Mouse (Mus musculus) forebrain, embryonic 14.5 days (tissue): ENCODE data around the gene Hspa1b. TPM values are rescaled to one million over a fixed set of nuclear protein-coding genes. Genes with fewer than 3 reads are reported as not detected.
"Not testable (repeated sequence)": the region's sequence is repeated elsewhere in the genome, so short reads cannot be mapped to it uniquely, and the experiment has no call there.

ENCODE experiments used
- ATAC-seq: fragments of 200-750 bp; cut with Nextera tagmentation; 2 replicates; pipeline ENCODE4 v1.8.0; 2017; ENCODE audit warnings: mild to moderate bottlenecking, moderate library complexity
- DNase-seq: peaks from one replicate; pipeline ENCODE4 v3.0.0-alpha.2; 2015; ENCODE audit warnings: low spot score
- H3K27ac ChIP-seq: fragments of 300-500 bp; sonication (generic); 2 replicates; pipeline ENCODE4 v1.5.1; 2014; ENCODE audit warnings: low read depth, mild to moderate bottlenecking, control low read depth, low read length, moderate library complexity
- H3K27me3 ChIP-seq: fragments of 300-500 bp; sonication (generic); replicated peaks from 2 replicates; pipeline ENCODE4 v1.6.1; 2014; ENCODE audit warnings: low read length, control low read depth, mixed read lengths; ENCODE audit not compliant: control insufficient read depth, insufficient read depth
- H3K36me3 ChIP-seq: fragments of 300-500 bp; sonication (generic); 2 replicates; pipeline ENCODE4 v1.6.1; 2014; ENCODE audit warnings: low read length, control low read depth; ENCODE audit not compliant: control insufficient read depth, insufficient read depth
- H3K4me1 ChIP-seq: fragments of 300-500 bp; sonication (generic); 2 replicates; pipeline ENCODE4 v1.6.1; 2014; ENCODE audit warnings: antibody characterized with exemption, low read length, control low read depth; ENCODE audit not compliant: control insufficient read depth, insufficient read depth
- H3K4me2 ChIP-seq: fragments of 300-500 bp; sonication (generic); 2 replicates; pipeline ENCODE4 v1.6.1; 2014; ENCODE audit warnings: mild to moderate bottlenecking, control low read depth, low read length
- H3K4me3 ChIP-seq: fragments of 300-500 bp; sonication (generic); 2 replicates; pipeline ENCODE4 v1.5.1; 2014; ENCODE audit warnings: low read depth, low read length, control low read depth
- H3K9ac ChIP-seq: fragments of 300-500 bp; sonication (generic); 2 replicates; pipeline ENCODE4 v1.6.1; 2014; ENCODE audit warnings: mild to moderate bottlenecking, low read length, control low read depth, moderate library complexity
- H3K9me3 ChIP-seq: fragments of 300-500 bp; sonication (generic); replicated peaks from 2 replicates; pipeline ENCODE4 v1.6.1; 2016; ENCODE audit warnings: low read length, control low read depth, mixed read lengths; ENCODE audit not compliant: control insufficient read depth
- WGBS: fragments of 180-500 bp; shearing (Covaris S2); extraction: QIAGEN DNeasy Blood & Tissue Kit; methylation state at CpG from one replicate; pipeline ENCODE4 v1.1.7; 2014; 5-methylcytosine and 5-hydroxymethylcytosine counted together
- polyA plus RNA-seq: library from polyadenylated mRNA; unstranded; fragments of >200 nt; fragmentation: Nextera tagmentation; extraction: Ambion mirVana; gene quantifications from 2 replicates; pipeline ENCODE4 v1.2.1, GENCODE M21; 2014

Gene Hspa1b
- polyA plus RNA-seq, 1 experiment from 2014 or later: not detected

DNA sequence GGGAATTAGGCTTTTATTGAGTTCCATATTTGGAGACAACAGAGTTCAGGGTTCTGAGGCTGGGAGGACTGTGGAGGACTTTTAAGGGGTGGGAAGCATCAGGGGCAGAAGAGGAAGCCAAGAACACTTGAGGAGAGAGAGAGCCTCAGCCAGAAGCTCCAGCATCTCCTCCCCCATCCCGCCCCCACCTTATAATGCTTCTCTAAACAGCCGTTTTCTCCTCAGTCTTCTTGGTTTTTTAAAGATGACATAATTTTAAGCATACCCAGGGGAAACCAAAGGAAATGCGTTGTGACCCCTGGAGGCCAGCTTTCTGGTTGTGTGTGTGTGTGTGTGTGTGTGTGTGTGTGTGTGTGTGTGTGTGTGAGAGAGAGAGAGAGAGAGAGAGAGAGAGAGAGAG, 3.1 kb upstream of the Hspa1b start:
- WGBS: 52% methylated on average over 3 of the region's 3 CpGs
- Histone ChIP-seq H3K4me3 (no peak overlapping the region), H3K9me3 (no peaks in the 10 kb centered on the region), H3K36me3 (no peaks in the 10 kb centered on the region), H3K4me2 (no peak overlapping the region), H3K27me3 (no peaks in the 10 kb centered on the region), H3K9ac (no peak overlapping the region), H3K4me1 (no peaks in the 10 kb centered on the region; the same call in 1 of the 2 replicates), H3K27ac (no peak overlapping the region)
- ATAC-seq (no peak), DNase-seq (no peak)

DNA sequence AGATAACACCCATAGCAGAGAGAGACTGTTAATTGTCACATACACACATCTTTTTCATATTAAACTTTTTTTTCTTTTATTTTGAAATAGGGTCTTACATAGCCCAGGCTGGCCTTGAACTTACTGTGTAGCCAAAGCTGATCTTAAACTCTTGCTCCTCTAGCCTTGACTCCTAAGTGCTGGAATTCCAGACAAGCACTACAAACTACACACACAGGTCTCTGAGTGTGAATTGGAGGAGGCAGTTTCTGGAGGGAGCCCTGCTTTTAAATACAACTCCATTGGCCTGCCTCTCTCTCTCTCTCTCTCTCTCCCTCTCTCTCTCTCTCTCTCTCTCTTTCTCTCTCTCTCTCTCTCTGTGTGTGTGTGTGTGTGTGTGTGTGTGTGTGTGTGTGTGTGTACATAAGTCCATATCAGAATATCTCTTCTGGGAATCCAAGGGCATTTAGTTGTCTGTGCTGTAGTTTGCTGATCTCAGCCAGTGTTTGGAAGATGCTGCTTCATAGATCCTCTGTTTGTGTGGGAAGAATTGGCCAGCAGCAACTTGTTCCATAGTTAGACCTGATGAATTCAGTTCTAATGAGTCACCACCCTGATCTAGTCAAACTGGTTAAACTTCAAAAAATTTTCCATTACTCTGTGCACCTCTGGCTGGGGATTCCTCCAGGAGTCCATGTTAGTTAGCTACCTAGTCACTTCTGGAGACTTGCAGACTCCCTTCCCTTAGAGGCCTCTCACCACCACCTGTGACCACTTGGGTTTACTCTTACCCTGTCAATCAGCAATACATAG, 1.9 kb upstream of the Hspa1b start:
- no peaks in the 10 kb centered on the region for H3K36me3 ChIP-seq
- DNase-seq: no peak
- H3K4me3 ChIP-seq: no peak overlapping the region
- H3K27me3 ChIP-seq: 0 out of 2 replicates have a peak, but pooled peaks cover 2% of the 10 kb centered on the region
- no peak overlapping the region for H3K4me2 ChIP-seq
- no peak overlapping the region for H3K9ac ChIP-seq
- no peak for ATAC-seq
- no peaks in the 10 kb centered on the region; the same call in 1 of the 2 replicates for H3K4me1 ChIP-seq
- H3K27ac ChIP-seq: no peak overlapping the region
- H3K9me3 ChIP-seq: no peaks in the 10 kb centered on the region

DNA sequence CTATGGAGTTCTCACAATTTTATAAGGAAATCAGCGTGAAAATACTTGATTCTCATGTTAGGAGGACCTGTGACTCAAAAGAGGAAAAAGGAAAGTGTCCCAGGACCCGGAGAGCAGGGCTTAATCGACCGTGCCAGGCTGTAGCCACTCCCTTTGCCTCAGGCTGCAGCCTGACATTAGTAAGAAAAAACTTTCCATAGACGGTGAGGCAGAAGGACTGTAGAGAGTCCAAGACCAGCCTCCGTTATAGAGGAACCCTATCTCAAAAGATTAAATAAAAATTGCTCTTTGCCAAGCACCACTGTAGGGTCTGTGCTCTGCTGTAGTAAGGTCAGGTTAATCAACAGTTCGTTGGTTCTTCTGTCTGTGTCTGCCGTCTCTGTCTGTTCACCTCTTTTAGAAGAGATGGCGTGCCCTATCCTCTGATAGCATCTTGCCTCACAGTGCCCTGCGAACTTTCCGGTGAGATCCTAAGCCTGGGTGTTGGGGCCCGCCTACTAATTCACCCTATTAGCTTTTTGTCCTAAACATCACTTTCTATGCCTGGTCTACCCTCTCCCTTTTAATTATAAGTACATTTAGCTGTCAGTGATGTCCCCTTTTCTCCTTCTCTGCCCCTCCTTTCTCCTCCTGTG, 960 bp upstream of the Hspa1b start:
- Histone ChIP-seq H3K4me1 (no peaks in the 10 kb centered on the region; the same call in 1 of the 2 replicates), H3K4me2 (peak overlapping the region; percentile 77), H3K9me3 (no peaks in the 10 kb centered on the region), H3K36me3 (no peaks in the 10 kb centered on the region), H3K9ac (peak overlapping the region; percentile 56; the same call in 1 of the 2 replicates), H3K27me3 (0 out of 2 replicates have a peak, but pooled peaks cover 7% of the 10 kb centered on the region), H3K4me3 (peak overlapping the region; percentile 36), H3K27ac (no peak overlapping the region)
- ATAC-seq (no peak), DNase-seq (peak; percentile 17)
- WGBS: 13% methylated on average over 12 of the region's 12 CpGs

DNA sequence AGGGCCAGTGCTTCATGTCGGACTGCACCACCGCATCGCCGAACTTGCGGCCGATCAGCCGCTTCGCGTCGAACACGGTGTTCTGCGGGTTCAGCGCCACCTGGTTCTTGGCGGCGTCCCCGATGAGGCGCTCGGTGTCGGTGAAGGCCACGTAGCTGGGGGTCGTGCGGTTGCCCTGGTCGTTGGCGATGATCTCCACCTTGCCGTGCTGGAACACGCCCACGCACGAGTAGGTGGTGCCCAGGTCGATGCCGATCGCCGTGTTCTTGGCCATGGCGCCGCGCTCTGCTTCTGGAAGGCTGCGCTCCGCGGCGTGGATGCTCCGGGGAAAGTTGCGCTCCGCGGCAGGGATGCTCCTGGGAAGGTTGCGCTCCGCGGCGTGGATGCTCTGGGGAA, 306 bp downstream of the Hspa1b start:
- Histone ChIP-seq H3K4me3 (peak overlapping the region; percentile 36), H3K4me2 (peak overlapping the region; percentile 77)
- 0% methylated on average over 13 of the region's 47 CpGs for WGBS
- not testable (repeated sequence) for H3K36me3 ChIP-seq, H3K9me3 ChIP-seq, H3K4me1 ChIP-seq, H3K27me3 ChIP-seq, H3K9ac ChIP-seq, H3K27ac ChIP-seq, DNase-seq
- ATAC-seq: peak; percentile 32

GRCm38 (mm10) chr17:34957966-34958365, 1.1 kb downstream of the Hspa1b start:
- not testable (repeated sequence) for H3K9me3 ChIP-seq, H3K4me3 ChIP-seq, DNase-seq, H3K36me3 ChIP-seq, H3K9ac ChIP-seq, H3K27me3 ChIP-seq, H3K4me2 ChIP-seq, H3K4me1 ChIP-seq, ATAC-seq, H3K27ac ChIP-seq
- WGBS: 36% methylated on average over 22 of the region's 40 CpGs

- H3K27me3 ChIP-seq, DNase-seq, H3K9ac ChIP-seq, H3K27ac ChIP-seq, H3K9me3 ChIP-seq, H3K4me2 ChIP-seq, H3K36me3 ChIP-seq, ATAC-seq, H3K4me1 ChIP-seq, H3K4me3 ChIP-seq: not testable (repeated sequence)
- WGBS: 28% methylated on average over 28 of the region's 40 CpGs
Observed at GRCm38 (mm10) chr17:34957291-34957690, 1.7 kb downstream of the Hspa1b start.

GRCm38 (mm10) chr17:34956340-34956739, 2.7 kb downstream of the Hspa1b start:
- 47% methylated on average over 1 of the region's 1 CpGs for WGBS
- H3K36me3 ChIP-seq: peaks cover under 1% of the 10 kb centered on the region; the same call in 1 of the 2 replicates
- ATAC-seq (no peak), DNase-seq (peak; percentile 48)
- no peak overlapping the region for H3K4me3 ChIP-seq
- H3K4me1 ChIP-seq: no peaks in the 10 kb centered on the region; the same call in 1 of the 2 replicates
- no peak overlapping the region for H3K4me2 ChIP-seq
- H3K27me3 ChIP-seq: 0 out of 2 replicates have a peak, but pooled peaks cover 7% of the 10 kb centered on the region
- H3K27ac ChIP-seq: no peak overlapping the region
- no peaks in the 10 kb centered on the region for H3K9me3 ChIP-seq
- H3K9ac ChIP-seq: no peak overlapping the region

DNA sequence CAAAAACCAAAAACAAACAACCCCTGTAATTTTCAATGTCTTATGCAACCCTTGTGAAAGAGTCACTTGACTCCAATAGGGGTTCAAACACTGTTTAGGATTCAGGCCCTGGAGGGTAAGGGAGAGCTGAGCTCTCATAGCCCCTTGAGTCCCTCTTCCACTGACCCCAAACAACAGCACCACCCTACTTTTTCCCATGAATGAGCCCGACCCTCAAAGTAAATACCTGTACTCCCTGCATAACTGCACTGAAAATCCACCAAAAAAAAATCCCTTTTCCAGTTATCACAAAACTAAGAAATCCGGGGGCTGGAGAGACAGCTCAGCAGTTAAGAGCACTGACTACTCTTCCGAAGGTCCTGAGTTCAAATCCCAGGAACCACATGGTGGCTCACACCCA, 3.2 kb downstream of the Hspa1b start:
- DNase-seq (no peak), ATAC-seq (no peak)
- Histone ChIP-seq H3K36me3 (peaks cover 5% of the 10 kb centered on the region), H3K4me1 (peaks cover 2% of the 10 kb centered on the region), H3K4me3 (no peak overlapping the region), H3K27me3 (0 out of 2 replicates have a peak, but pooled peaks cover 7% of the 10 kb centered on the region), H3K27ac (no peak overlapping the region), H3K9me3 (no peaks in the 10 kb centered on the region), H3K4me2 (no peak overlapping the region), H3K9ac (no peak overlapping the region)
- 74% methylated on average over 3 of the region's 3 CpGs for WGBS

DNA sequence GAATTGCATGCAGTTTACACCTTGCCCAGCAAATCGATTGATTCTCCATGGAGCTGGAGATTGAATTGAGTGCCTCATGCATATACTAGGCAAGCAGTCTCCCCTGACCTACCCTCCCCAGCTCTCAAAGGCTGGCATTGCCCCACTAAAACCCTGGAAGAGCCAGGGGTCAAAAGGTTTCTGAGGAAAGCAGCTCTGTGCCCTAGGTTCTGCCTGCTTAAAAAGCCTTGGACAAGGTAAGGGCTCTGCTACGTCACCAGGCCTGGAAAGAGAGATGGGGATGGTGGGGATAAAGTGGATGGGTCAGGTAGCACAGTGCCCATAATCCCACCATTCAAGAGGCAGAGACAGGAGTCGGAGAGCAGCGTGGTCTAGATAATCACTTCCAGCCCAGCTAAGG, 4.2 kb downstream of the Hspa1b start:
- H3K36me3 ChIP-seq: peaks cover 16% of the 10 kb centered on the region
- H3K9me3 ChIP-seq: no peaks in the 10 kb centered on the region
- no peak overlapping the region for H3K9ac ChIP-seq
- DNase-seq (no peak), ATAC-seq (no peak)
- WGBS: 84% methylated on average over 4 of the region's 4 CpGs
- no peak overlapping the region for H3K4me2 ChIP-seq
- H3K4me1 ChIP-seq: peaks cover 9% of the 10 kb centered on the region
- 0 out of 2 replicates have a peak, but pooled peaks cover 7% of the 10 kb centered on the region for H3K27me3 ChIP-seq
- no peak overlapping the region for H3K4me3 ChIP-seq
- H3K27ac ChIP-seq: no peak overlapping the region
